Mouse (Mus musculus): ENCODE data around the gene Ppp2r5c.

GRCm38 (mm10) chr12:110609153-110609497 lies 162.2 kb downstream of the Ppp2r5c start:
- TF ChIP-seq GATA1 (IDR thresholded peaks at IDR 0.05; ENCODE audit: low read depth, low read length) = no peak
- TF ChIP-seq CTCF (IDR thresholded peaks at IDR 0.05 in 2 of 3, conservative IDR thresholded peaks at IDR 0.05 in 1 of 3; ENCODE audit: control insufficient read depth in 1 of 3, insufficient read depth in 1 of 3, low read depth in 2 of 3, low read length in 3 of 3, poor library complexity in 1 of 3, severe bottlenecking in 1 of 3) = no peak
- no peak for TF ChIP-seq POLR2A (IDR thresholded peaks at IDR 0.05; ENCODE audit: control insufficient read depth in 1 of 2, insufficient read depth in 1 of 2, low read depth in 1 of 2, low read length in 2 of 2, poor library complexity in 1 of 2)
- no peak for TF ChIP-seq SIN3A (IDR thresholded peaks at IDR 0.05; ENCODE audit: low read length)
- no peak for TF ChIP-seq USF2 (IDR thresholded peaks at IDR 0.05; ENCODE audit: borderline replicate concordance in 1 of 2, insufficient read depth in 1 of 2, low read depth in 1 of 2, low read length in 2 of 2)

Measured in MEL (cell line).